Mouse (Mus musculus) MN1 (cell line): ENCODE results near the gene Gpr75.

Source experiments
- DNase-seq: peaks from one replicate; pipeline ENCODE4 v3.0.0-alpha.2; 2016; ENCODE audit warnings: low spot score

Gene Gpr75

DNA sequence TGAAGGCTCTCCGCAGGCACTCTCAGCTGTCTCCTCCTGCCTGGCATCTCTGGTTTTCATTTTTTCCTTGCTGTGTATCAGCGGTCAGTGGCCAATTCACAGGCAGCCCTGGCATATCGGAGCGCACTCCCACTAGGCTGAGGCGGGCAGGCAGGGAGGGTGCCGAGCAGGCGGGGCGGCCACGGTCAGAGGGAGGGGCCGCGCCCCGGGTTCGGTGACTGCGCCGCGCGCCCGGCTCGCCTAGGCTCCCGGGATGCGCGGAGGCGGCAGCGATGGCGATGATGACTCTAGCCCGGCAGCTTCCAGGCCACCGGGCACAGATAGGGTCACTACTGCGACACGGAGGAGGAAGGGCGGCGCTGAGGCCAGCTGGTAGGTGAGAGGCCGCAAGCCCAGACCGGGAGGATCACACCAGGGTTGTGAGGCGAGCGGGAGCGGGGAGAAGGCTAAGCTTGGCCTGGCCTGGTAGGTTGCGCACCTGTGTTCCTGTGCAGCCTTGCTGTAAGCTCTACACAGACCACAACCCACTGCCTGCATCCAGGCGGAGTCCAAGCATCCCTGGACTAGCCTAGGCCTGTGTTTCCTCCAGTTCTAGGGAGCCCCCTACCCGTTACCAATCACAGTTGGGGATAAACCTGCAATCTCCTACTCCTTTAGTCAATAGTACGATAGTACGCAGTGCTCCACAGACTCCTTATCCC, at the start of gene Gpr75, which contains the start of gene Asb3:
Gpr75 (plus strand) TSS at position 188 of the 701 bp plus-strand sequence.
Asb3 (plus strand) TSS at position 246 of the 701 bp plus-strand sequence.
- no peak for DNase-seq

DNA sequence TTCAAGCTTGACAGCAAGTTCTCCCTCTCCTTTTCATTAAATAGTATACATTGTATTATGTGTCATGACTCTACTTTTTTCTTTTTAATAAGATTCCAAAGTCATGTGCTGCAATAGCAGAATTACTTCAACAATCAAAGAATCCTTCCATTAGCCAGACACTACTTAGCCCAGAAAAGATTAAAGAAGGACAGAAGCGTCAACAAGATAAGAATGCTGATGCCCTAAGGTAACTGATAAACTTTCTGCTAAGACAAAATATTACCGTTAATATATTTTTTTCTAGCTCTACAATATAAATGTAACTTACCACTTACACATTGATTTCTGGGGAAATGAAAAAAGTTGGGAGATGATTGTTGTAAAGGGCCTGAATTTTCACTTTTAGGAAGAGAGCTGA, 46.4 kb upstream of the Gpr75 start:
- no peak for DNase-seq

- no peak for DNase-seq
Observed at GRCm38 (mm10) chr11:30844355-30844754, 40.8 kb upstream of the Gpr75 start.

DNA sequence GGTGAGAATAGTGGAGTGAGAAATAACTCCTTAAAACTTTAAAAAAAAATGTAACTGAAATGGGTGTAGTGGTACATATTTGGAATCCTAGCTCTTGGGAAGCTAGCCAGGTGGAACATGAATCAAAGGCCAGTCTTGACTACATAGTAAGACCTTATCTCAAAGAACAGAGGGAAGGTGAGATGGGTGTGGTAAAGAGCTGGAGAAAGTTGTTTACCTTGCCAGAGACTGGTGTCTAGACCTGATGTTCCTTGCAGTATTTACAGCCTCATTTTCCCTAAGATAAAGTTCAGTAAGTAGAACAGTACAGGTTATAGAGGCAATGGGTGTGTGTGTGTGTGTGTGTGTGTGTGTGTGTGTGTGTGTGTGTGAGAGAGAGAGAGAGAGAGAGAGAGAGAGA, 12.7 kb upstream of the Gpr75 start:
- no peak for DNase-seq

GRCm38 (mm10) chr11:30888153-30888552, 3.0 kb downstream of the Gpr75 start:
- DNase-seq: no peak

- no peak for DNase-seq
Observed at GRCm38 (mm10) chr11:30896201-30896600, 11.0 kb downstream of the Gpr75 start.

DNA sequence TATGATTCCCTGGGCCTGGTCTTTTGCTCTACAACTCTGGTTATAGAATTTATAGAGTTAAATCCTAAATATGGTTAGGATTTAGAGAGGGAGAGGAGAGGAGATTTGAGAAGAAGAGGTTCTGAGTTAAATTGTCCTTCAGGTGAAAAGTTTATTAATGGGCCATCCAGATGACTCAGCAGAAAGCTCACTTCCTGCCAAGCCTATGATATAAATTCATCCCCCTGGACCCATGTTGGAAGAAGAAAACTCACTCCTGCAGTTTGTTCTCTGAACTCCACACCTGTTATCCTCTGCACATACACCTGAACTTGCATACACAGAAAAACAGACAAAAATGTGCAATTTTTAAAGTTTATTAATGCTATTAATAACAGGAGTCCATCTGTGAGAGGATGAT, 14.2 kb downstream of the Gpr75 start:
- DNase-seq: no peak

GRCm38 (mm10) chr11:30912311-30912710, 27.2 kb downstream of the Gpr75 start:
- no peak for DNase-seq

DNA sequence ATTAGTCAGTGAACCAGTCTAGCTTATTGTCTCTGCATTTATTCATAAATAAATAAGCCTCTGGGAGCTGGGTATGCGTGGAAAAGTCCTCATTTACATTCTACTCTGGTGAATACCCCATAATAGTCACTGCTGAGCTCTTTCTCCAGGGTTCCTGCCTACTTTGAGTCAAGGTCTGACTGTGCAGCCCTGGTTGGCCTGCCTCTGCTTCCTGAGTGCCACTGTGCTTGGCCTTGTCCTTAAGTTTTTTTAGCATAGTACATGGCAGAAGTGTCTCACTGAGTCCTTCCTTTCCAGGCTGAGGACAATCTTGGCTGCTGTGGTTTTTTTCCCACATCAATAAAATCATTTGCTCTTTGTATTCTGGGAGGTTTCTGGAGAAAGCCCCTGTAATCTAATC, 35.5 kb downstream of the Gpr75 start:
- no peak for DNase-seq

- no peak for DNase-seq
Observed at GRCm38 (mm10) chr11:30923283-30923682, 38.1 kb downstream of the Gpr75 start.

GRCm38 (mm10) chr11:30928079-30928478, 42.9 kb downstream of the Gpr75 start:
- no peak for DNase-seq

DNA sequence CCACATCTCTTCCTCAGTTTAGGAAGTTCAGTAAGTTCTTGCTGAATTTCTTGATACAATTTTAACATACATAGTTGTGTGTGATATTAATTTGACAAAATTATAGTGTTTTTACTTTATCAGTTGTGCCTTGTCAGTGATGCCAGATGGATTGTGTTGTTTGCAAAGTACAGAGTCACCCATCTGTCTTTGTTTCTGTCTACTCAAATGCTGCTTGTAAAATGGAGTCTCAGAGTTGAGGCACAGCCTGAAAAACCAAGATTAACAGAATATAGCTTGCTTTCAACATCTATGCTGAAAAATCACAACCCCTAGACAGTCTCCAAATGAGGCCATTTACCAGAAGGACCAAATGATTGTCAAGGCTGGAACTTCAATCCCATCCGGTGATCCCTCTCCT, 43.3 kb downstream of the Gpr75 start:
- DNase-seq: no peak
